Mouse (Mus musculus) T-helper 1 cell (primary cell): Measurements from ENCODE around the gene Ruvbl2.
"Not testable (repeated sequence)": the region's sequence is repeated elsewhere in the genome, so short reads cannot be mapped to it uniquely, and the experiment has no call there.

Experiments
- in situ Hi-C: fragments of 300-600 bp; cut with MboI, MseI; formaldehyde crosslinking; loops from one replicate; pipeline ENCODE4 v1.15.1; 2025; ENCODE audit warnings: high pct_unique_total_duplicates

Gene Ruvbl2

GRCm38 (mm10) chr7:45461326-45461725 is 23.4 kb upstream of the Ruvbl2 start:
- in situ Hi-C loops: no loop called here

- in situ Hi-C loops: no loop called here
Measured at GRCm38 (mm10) chr7:45460860-45461314, 23.0 kb upstream of the Ruvbl2 start.

- in situ Hi-C loops: no loop called here
Measured at GRCm38 (mm10) chr7:45460377-45460776, 22.5 kb upstream of the Ruvbl2 start.

DNA sequence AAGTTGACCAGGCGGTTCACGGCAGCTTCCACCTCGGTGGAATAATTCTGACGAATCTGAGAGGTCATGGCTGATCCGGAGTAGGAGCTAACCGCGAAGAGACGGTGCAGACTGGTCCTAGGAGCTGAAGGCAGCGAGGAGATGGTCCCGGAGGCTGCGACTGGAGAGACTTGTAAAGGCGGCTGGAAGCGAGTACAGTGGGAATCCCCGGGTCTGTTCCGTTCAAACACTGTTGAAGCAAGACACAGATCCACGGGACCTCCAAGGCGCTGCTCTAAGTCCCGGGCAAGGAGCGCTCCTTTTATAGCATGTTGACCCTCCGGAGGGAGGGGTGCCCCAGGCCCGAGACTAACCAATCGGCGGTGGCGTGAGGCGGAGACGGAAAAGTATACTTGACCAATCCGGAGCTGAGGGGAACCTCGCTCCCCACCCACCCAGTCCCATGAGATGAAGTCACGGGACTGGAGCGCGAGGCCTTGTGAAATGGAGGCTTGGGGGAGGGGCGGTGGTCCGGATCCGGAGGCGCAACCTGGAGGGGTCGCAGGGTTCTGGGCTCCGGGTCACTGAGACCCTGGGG is 21.8 kb upstream of the Ruvbl2 start, which contains the start of gene Ftl1:
TSS of gene Ftl1 (minus strand) at position 321 of the 577 bp plus-strand sequence.
- in situ Hi-C loops: not testable (repeated sequence)

- in situ Hi-C loops: no loop called here
Measured at GRCm38 (mm10) chr7:45458748-45459563, 21.1 kb upstream of the Ruvbl2 start.

- in situ Hi-C loops: no loop called here
Measured at GRCm38 (mm10) chr7:45457204-45458060, 19.5 kb upstream of the Ruvbl2 start.

- in situ Hi-C loops: no loop called here
Measured at GRCm38 (mm10) chr7:45456721-45457203, 18.9 kb upstream of the Ruvbl2 start.

DNA sequence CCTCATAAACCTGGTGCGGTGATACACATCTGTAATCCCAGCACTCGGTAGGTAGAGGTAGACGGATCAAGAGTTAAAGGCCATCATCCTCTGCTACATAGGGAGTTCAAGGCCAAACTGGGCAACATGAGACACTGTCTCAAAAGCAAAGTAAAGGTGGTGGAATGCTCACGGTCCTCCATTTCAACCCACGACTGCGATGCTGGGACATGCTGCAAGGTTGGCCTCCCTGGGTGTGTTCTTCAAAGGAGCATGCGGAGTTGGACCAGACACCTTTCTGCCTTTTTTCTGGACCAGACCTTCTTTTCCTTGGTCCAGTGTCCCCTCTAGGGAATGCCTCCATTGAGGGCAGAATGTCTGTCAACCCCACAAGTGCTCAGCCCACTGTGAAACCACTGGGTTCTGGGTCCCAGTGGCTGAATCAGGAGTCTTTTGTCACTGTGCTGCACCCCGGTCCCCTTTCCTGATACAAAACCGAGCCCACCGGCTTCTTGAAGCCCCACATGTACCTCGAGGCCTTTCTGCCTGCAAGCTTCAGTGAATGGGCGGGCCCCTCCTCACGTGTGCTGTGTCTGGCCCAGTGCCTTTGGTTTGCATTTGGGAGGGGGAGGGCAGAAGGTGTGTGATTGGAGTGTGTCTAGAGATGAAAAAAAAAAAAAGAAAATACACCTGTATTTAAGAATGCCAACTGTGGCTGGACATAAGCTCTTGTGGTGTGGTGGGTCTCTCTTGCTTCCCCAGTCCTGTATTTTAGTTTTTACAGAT is 18.2 kb upstream of the Ruvbl2 start:
- in situ Hi-C loops: no loop called here

DNA sequence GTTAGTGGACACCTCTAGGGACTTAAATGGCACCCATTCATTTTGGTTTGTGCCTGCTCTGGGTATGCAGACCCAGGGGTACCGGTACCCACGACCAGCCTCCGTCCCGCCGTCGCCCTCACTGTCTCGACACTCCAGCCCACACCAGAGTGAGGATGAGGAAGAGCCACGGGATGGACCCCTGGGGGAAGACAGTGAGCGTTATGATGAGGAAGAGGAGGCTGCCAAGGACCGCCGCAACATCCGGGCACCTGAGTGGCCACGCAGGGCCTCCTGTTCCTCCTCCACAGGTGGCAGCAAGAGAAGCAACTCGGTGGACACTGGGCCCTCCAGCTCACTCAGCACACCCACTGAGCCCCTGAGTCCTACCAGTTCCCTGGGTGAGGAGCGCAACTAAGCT is 17.1 kb upstream of the Ruvbl2 start:
- in situ Hi-C loops: no loop called here

- in situ Hi-C loops: no loop called here
Measured at GRCm38 (mm10) chr7:45451344-45451982, 13.6 kb upstream of the Ruvbl2 start.

DNA sequence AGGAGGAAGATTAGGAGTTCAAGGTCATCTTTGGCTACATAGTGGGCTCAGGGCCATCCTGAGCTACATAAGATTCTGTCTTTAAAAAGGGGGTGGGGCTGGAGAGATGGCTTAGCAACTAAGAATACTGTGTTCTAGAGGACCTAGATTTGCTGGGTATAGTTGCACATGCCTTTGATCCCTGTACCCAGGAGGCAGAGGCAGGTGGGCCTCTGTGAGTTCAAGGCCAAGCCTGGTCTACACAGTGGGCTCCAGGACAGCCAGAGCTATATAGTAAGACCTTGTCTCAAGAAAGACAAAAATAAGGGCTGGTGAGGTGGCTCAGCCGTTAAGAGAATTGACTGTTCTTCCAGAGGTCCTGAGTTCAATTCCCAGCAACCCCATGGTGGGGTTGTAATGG is 12.1 kb upstream of the Ruvbl2 start:
- in situ Hi-C loops: no loop called here

DNA sequence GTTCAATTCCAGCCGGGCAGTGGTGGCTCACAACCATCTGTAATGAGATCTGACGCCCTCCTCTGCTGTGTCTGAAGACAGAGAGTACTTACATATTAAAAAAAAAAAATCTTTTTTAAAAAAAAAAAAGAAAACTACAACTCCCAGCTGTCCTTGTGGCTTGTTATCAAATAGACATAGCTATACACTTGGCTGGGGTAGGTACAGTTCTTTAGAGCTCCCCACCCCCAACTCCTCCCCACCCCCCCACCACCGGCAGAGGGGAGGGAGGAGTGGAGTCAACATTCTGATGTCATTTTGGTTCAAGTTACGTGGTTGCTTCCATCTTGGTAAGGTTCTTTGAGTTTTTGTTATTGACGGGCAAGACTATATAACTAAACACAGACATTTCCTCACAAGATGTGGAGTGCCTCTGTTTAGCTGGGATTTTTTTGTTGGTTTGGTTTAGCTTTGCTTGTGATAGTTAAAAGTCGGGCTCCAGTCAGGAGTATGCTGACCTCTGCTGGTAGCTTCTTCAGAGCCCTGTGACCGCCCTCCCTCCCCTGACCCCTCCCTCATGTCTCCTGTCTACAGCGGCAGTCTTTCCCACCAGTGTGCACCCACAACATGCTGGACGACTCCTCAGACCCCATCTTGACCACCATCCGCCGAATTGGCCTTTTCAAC is 9.6 kb upstream of the Ruvbl2 start:
- in situ Hi-C loops: no loop called here

DNA sequence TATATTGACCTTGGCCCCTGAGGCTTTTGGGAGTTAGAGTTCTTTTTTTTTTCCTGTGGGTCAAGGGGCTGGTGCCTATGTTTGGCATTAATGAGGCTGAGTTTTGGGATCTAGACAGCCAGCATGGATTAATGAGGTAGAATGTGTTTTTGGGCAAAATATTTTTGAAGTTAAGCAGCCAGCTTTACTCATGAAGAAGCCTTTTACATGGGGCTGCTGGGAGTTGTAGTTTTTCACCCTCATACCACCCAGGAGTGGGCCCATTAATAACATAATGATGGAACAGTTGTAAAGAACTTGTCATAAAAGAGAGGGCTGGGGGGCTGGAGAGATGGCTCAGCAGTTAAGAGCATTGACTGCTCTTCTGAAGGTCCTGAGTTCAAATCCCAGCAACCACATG is 8.7 kb upstream of the Ruvbl2 start:
- in situ Hi-C loops: no loop called here

DNA sequence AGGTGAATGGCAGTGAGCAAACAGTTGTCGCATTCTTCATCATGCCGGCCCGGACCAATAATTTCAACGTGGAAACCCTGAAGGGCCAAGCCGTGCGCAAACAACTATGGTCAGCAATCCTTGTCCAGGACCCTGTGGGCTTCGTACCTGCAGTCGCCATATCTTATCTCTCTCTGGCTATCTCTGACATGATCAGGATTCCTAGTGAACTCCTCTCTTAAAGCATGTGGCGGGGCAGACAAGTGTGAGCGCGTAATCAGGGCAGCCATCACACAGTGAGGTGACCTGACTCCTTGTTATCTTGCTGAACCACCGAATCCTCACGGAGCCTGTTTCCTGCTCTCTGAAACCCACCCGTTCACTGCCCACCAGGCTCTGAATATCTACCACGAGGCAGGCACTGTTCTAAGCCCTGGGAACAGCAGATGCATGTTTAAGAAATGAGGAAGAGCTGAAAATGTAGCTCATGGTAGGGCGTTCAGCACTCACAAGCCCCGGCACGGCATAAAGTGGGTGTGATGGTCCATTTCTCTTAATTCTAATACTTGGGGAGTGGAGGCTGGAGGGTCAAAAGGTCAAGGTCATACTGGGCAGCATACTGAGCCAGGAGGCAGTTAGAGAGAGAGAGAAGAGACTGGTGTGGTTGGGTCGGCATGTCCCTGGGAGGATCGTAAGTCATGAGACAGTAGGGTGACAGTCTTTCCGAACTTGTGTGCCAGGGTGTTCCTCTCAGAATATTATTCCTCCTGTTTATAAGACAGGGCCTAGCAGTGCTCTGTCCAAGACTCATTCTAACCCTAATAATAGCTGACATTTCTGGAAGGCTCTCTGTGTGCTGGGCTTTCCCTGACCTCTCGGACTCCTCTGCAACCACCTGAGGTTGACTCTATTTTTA is 5.9 kb upstream of the Ruvbl2 start:
- in situ Hi-C loops: no loop called here

GRCm38 (mm10) chr7:45437046-45437445 is 850 bp downstream of the Ruvbl2 start:
- in situ Hi-C loops: no loop called here

- in situ Hi-C loops: no loop called here
Measured at GRCm38 (mm10) chr7:45436444-45436843, 1.5 kb downstream of the Ruvbl2 start.

DNA sequence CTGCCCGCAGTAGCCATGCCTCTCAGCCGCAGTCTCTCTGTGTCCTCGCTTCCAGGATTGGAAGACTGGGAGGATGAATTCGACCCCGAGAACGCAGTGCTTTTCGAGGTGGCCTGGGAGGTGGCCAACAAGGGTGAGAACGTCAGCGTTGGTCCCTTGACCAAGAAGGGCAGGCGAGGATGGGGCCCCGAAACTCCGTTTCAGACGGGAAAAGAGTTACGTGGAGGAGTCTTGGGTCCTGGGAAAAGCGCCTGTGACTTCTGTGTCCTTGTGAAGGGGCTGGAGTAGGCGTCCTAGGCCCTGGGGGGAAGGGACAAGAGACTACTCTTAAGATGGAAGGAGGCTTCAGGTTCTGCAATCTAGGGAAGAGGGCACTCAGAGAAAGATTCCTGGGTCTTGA is 2.9 kb downstream of the Ruvbl2 start:
- in situ Hi-C loops: no loop called here

DNA sequence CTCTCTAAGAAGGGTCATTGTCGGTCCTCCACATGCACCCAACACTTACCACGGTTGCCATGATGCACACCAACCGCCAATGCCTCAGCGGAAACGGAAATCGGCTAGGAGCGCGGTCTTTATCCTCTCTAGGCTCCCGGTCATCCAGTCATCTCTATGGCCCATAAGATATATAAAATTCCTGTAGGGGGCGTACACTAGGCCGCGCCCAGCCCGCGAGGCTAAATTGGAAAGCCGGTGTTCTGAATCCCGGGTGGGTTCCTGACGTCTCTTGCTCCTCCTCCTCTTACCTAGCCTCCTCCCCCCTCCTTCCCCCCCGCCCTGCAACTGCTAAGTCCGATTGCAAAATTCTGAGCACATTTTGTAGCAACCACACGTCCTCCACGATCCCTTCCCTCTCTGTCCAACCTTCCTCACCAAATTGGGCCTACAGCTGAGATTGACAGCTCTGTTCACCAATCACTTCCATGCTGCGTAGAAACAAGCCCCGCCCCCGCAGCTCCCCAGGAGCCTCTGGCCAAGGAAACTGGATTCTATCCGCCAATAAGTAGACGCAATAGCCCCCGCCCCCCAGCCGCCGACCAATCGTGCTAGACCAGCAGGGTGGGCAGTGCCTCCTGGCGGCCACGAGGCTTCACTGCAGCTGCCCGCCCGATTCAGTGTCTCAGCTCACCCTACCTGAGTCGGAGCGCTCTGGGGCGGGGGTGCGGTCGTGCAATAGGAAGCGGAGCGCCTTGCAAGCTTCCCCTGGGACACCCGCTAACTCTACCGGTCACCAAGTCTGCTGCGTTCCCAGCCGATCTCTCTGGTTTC is 3.5 kb downstream of the Ruvbl2 start, which contains the start of gene Gys1:
TSS of gene Gys1 (plus strand) at position 642 of the 813 bp plus-strand sequence.
- in situ Hi-C loops: no loop called here
